Mouse (Mus musculus) bone marrow, adult 2 months (tissue): ENCODE measurements at regions not wholly inside any gene's neighbourhood (a gene's known extent, or its start where the extent isn't known, plus 50 kb on each side); places are given as distances from the start of the nearest gene placed in this dataset.

Source experiments
- CTCF ChIP-seq: fragments of 200-500 bp; IDR thresholded peaks from 2 replicates; pipeline ENCODE4 v1.5.1; 2011; ENCODE audit warnings: low read length, control low read depth; ENCODE audit not compliant: control insufficient read depth, insufficient read depth
- POLR2A ChIP-seq: fragments of 200-500 bp; IDR thresholded peaks from 2 replicates; pipeline ENCODE4 v1.6.1; 2011; ENCODE audit warnings: low read depth, mild to moderate bottlenecking, control low read depth, low read length, borderline replicate concordance; ENCODE audit not compliant: control insufficient read depth

DNA sequence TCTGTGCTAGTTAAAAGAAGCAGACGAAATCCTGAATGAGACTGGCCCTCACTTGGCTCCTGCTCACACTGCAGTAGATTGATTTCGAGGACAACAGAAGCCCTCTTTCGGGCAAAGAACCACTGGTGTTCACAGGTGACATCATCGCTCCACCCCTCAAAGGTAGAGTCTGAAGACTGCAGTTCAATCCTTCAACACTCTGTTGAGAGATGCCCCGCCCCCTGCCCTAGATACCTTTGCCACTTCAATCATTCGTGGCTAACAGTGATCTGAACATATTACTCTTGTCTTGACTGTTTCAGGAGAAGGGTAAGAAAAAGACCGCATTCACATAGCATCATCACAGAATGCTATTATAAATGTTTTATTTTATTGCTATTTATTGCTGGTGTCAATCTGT, 205.5 kb upstream of the Gadl1 start:
- no peak for TF ChIP-seq POLR2A
- no peak for TF ChIP-seq CTCF
